Mouse (Mus musculus): ENCODE measurements at regions not wholly inside any gene's neighbourhood (a gene's known extent, or its start where the extent isn't known, plus 50 kb on each side); places are given as distances from the start of the nearest gene placed in this dataset.

GRCm38 (mm10) chr16:87234199-87234598 is 119.8 kb upstream of the N6amt1 start:
- DNase-seq (ENCODE audit: extremely low read depth, insufficient read length, low spot score): no peak

- no peak for DNase-seq (ENCODE audit: extremely low read depth, insufficient read length, low spot score)
Observed at GRCm38 (mm10) chr16:87225595-87225994, 128.4 kb upstream of the N6amt1 start.

GRCm38 (mm10) chr16:87225085-87225484 is 128.9 kb upstream of the N6amt1 start:
- DNase-seq (ENCODE audit: extremely low read depth, insufficient read length, low spot score): no peak

GRCm38 (mm10) chr16:87224024-87224423 is 130.0 kb upstream of the N6amt1 start:
- no peak for DNase-seq (ENCODE audit: extremely low read depth, insufficient read length, low spot score)

- DNase-seq (ENCODE audit: extremely low read depth, insufficient read length, low spot score): no peak
Observed at GRCm38 (mm10) chr16:87220611-87221010, 133.4 kb upstream of the N6amt1 start.

GRCm38 (mm10) chr16:87220201-87220600 is 133.8 kb upstream of the N6amt1 start:
- no peak for DNase-seq (ENCODE audit: extremely low read depth, insufficient read length, low spot score)

GRCm38 (mm10) chr16:87207875-87208274 is 146.1 kb upstream of the N6amt1 start:
- DNase-seq (ENCODE audit: extremely low read depth, insufficient read length, low spot score): no peak

GRCm38 (mm10) chr16:87190471-87190870 is 163.5 kb upstream of the N6amt1 start:
- no peak for DNase-seq (ENCODE audit: extremely low read depth, insufficient read length, low spot score)

- DNase-seq (ENCODE audit: extremely low read depth, insufficient read length, low spot score): no peak
Observed at GRCm38 (mm10) chr16:87188737-87189136, 165.2 kb upstream of the N6amt1 start.

- DNase-seq (ENCODE audit: extremely low read depth, insufficient read length, low spot score): no peak
Observed at GRCm38 (mm10) chr16:87172395-87172794, 181.6 kb upstream of the N6amt1 start.

GRCm38 (mm10) chr16:87139301-87139700 is 214.7 kb upstream of the N6amt1 start:
- DNase-seq (ENCODE audit: extremely low read depth, insufficient read length, low spot score): no peak

GRCm38 (mm10) chr16:87136503-87136902 is 217.5 kb upstream of the N6amt1 start:
- no peak for DNase-seq (ENCODE audit: extremely low read depth, insufficient read length, low spot score)

- no peak for DNase-seq (ENCODE audit: extremely low read depth, insufficient read length, low spot score)
Observed at GRCm38 (mm10) chr16:87134452-87134851, 219.5 kb upstream of the N6amt1 start.

- DNase-seq (ENCODE audit: extremely low read depth, insufficient read length, low spot score): no peak
Observed at GRCm38 (mm10) chr16:87133874-87134273, 220.1 kb upstream of the N6amt1 start.

GRCm38 (mm10) chr16:87132082-87132481 is 221.9 kb upstream of the N6amt1 start:
- DNase-seq (ENCODE audit: extremely low read depth, insufficient read length, low spot score): no peak

- no peak for DNase-seq (ENCODE audit: extremely low read depth, insufficient read length, low spot score)
Observed at GRCm38 (mm10) chr16:87130733-87131640, 223.0 kb upstream of the N6amt1 start.

GRCm38 (mm10) chr16:87129021-87129420 is 225.0 kb upstream of the N6amt1 start:
- DNase-seq (ENCODE audit: extremely low read depth, insufficient read length, low spot score): no peak

GRCm38 (mm10) chr16:87128230-87128629 is 225.8 kb upstream of the N6amt1 start:
- no peak for DNase-seq (ENCODE audit: extremely low read depth, insufficient read length, low spot score)

- no peak for DNase-seq (ENCODE audit: extremely low read depth, insufficient read length, low spot score)
Observed at GRCm38 (mm10) chr16:87124519-87124918, 229.5 kb upstream of the N6amt1 start.

GRCm38 (mm10) chr16:87103599-87103998 is 250.4 kb upstream of the N6amt1 start:
- no peak for DNase-seq (ENCODE audit: extremely low read depth, insufficient read length, low spot score)

- no peak for DNase-seq (ENCODE audit: extremely low read depth, insufficient read length, low spot score)
Observed at GRCm38 (mm10) chr16:87102057-87102456, 251.9 kb upstream of the N6amt1 start.

- no peak for DNase-seq (ENCODE audit: extremely low read depth, insufficient read length, low spot score)
Observed at GRCm38 (mm10) chr16:87092011-87092410, 262.0 kb upstream of the N6amt1 start.

All from 3134 (cell line).